Mouse (Mus musculus): Measurements from ENCODE around the gene Medag. TPM values are rescaled to one million over a fixed set of nuclear protein-coding genes. Genes with fewer than 3 reads are reported as not detected.

Medag gene
- polyA plus RNA-seq, 1 experiment, result 0.37 TPM

DNA sequence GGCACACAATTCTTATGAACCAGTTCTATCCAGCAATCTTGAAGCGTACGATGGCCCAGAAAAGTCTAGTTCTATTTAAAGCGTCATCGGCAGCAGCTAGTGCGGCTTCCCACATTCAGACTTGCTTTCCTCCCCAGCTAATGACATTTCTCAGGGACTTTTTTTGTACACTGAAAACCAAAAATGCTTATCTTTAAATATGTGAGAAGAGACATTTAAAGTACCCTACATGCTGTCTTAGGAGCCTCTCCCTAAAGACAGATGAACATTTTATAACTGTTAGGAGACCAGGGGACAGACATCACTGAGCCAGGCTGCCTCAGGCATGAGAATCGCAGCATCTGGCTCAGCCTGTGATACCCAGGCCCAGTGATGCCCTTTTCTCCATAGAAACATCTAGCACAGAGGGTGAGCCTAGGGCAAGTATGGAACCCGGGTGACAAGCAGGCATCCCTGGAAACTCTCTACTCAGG is 39.7 kb downstream of the Medag start:
- H3K27me3 ChIP-seq (ENCODE audit: control insufficient read depth, insufficient read depth, low read length), result no peaks in the 10 kb centered on the region
- no peaks in the 10 kb centered on the region for H3K36me3 ChIP-seq (ENCODE audit: control insufficient read depth, insufficient read depth, low read length)
- TF ChIP-seq POLR2A (IDR thresholded peaks at IDR 0.05; ENCODE audit: control insufficient read depth, low read depth, low read length), result no peak
- TF ChIP-seq CTCF (IDR thresholded peaks at IDR 0.05; ENCODE audit: control insufficient read depth, insufficient read depth, insufficient replicate concordance, low read depth, low read length), result no peak
- no peak overlapping the region for H3K27ac ChIP-seq (ENCODE audit: control insufficient read depth, insufficient read depth, low read depth, low read length)
- peaks cover 2% of the 10 kb centered on the region; the same call in 1 of the 2 replicates for H3K4me1 ChIP-seq (ENCODE audit: control insufficient read depth, insufficient read depth, low read length)
- no peak overlapping the region for H3K4me3 ChIP-seq (ENCODE audit: control insufficient read depth, low read depth, low read length)

DNA sequence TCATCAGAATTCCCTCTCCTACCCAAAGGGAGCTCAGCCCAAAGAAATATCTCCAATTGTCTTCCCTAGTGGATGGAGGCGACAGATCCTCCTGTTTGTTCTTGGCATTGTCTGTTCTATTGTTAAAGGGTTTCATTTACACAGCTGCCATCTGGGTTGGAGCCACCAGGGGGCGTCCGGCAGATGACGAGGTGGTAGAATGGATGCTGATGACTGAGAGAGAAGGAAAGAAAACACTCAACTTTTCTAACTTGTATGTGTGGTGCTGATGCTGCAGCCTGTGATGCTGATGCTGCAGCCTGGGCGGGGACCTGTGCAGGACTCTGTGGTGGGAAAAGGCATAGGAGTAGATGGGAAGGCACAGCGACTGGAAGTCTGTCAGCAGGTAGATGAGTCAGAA is 42.7 kb downstream of the Medag start:
- H3K27ac ChIP-seq (ENCODE audit: control insufficient read depth, insufficient read depth, low read depth, low read length), result no peak overlapping the region
- H3K36me3 ChIP-seq (ENCODE audit: control insufficient read depth, insufficient read depth, low read length), result no peaks in the 10 kb centered on the region

DNA sequence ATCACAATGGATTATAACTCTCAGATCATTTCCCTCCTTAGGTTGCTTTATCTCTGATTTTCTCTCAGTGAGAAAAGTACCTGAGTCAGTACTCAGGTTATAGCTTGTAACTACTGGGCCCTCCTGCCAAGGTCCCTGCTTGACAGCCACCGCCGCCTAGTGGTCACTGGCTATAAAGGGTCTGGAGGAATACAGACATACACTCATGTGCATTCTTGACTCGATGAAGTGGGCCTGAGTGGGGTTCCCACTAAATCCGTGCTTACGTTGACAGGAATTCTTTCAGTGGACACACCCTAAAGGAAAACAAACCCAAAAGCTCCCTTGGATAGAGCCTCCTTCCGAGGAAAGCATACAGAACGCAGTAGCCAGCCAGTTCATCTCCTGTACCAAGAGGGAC is 45.0 kb downstream of the Medag start:
- no peak overlapping the region for H3K4me3 ChIP-seq (ENCODE audit: control insufficient read depth, low read depth, low read length)
- no peaks in the 10 kb centered on the region for H3K27me3 ChIP-seq (ENCODE audit: control insufficient read depth, insufficient read depth, low read length)
- peaks cover 4% of the 10 kb centered on the region; the same call in 1 of the 2 replicates for H3K4me1 ChIP-seq (ENCODE audit: control insufficient read depth, insufficient read depth, low read length)
- H3K36me3 ChIP-seq (ENCODE audit: control insufficient read depth, insufficient read depth, low read length), result no peaks in the 10 kb centered on the region
- no peak for TF ChIP-seq CTCF (IDR thresholded peaks at IDR 0.05; ENCODE audit: control insufficient read depth, insufficient read depth, insufficient replicate concordance, low read depth, low read length)
- no peak for TF ChIP-seq POLR2A (IDR thresholded peaks at IDR 0.05; ENCODE audit: control insufficient read depth, low read depth, low read length)
- no peak overlapping the region for H3K27ac ChIP-seq (ENCODE audit: control insufficient read depth, insufficient read depth, low read depth, low read length)

More for the DNA sequence above, 42.7 kb downstream of the Medag start:
- Histone ChIP-seq H3K27me3 (ENCODE audit: control insufficient read depth, insufficient read depth, low read length) (no peaks in the 10 kb centered on the region), H3K4me3 (ENCODE audit: control insufficient read depth, low read depth, low read length) (no peak overlapping the region), H3K4me1 (ENCODE audit: control insufficient read depth, insufficient read depth, low read length) (peaks cover 4% of the 10 kb centered on the region; the same call in 1 of the 2 replicates)
- TF ChIP-seq CTCF (IDR thresholded peaks at IDR 0.05; ENCODE audit: control insufficient read depth, insufficient read depth, insufficient replicate concordance, low read depth, low read length) (peak; percentile 71), POLR2A (IDR thresholded peaks at IDR 0.05; ENCODE audit: control insufficient read depth, low read depth, low read length) (no peak)

DNA sequence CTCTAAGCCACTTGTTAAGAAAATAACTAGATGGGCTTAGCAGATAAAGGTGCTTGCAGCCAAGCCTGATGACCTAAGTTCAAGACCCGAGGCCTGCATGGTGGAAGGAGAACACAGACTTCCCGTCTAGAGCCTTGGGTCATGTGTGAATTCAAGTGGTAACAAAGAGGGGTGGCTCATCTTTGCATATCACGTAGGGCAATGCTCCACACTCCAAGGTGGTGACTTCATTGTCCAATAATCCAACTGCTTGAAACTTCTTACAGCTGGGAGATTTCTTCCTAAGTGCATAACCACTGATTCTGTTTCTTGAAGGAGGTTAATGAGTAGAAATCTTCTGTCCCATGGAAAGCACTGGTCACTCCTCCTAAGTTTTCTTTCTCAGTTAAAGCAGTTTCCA is 50.5 kb downstream of the Medag start:
- Histone ChIP-seq H3K4me1 (ENCODE audit: control insufficient read depth, insufficient read depth, low read length) (peaks cover 2% of the 10 kb centered on the region; the same call in 1 of the 2 replicates), H3K27ac (ENCODE audit: control insufficient read depth, insufficient read depth, low read depth, low read length) (no peak overlapping the region), H3K36me3 (ENCODE audit: control insufficient read depth, insufficient read depth, low read length) (no peaks in the 10 kb centered on the region), H3K27me3 (ENCODE audit: control insufficient read depth, insufficient read depth, low read length) (no peaks in the 10 kb centered on the region), H3K4me3 (ENCODE audit: control insufficient read depth, low read depth, low read length) (no peak overlapping the region)
- TF ChIP-seq POLR2A (IDR thresholded peaks at IDR 0.05; ENCODE audit: control insufficient read depth, low read depth, low read length), result no peak

DNA sequence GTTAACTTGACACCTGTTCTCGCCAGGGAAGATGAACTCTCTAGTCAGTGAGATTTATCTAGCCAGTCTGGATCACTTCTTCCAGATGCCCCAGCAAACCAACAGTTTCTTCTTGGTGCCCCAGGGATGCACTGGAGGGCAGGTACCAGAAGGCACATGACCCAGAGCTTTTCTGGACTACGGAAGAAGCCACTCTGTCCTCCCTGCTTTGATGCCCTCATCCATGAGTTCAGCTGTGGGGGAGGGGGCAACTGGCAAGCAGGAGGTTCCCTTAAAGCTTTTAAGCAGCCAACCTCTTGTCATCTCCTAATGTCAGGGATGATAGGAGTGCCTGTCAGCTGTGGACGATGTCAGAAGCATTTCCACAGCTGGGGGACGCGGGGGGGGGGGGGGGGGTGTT is 53.8 kb downstream of the Medag start:
- Histone ChIP-seq H3K4me3 (ENCODE audit: control insufficient read depth, low read depth, low read length) (no peak overlapping the region), H3K4me1 (ENCODE audit: control insufficient read depth, insufficient read depth, low read length) (no peaks in the 10 kb centered on the region), H3K27ac (ENCODE audit: control insufficient read depth, insufficient read depth, low read depth, low read length) (no peak overlapping the region), H3K36me3 (ENCODE audit: control insufficient read depth, insufficient read depth, low read length) (no peaks in the 10 kb centered on the region), H3K27me3 (ENCODE audit: control insufficient read depth, insufficient read depth, low read length) (no peaks in the 10 kb centered on the region)
- TF ChIP-seq POLR2A (IDR thresholded peaks at IDR 0.05; ENCODE audit: control insufficient read depth, low read depth, low read length) (no peak), CTCF (IDR thresholded peaks at IDR 0.05; ENCODE audit: control insufficient read depth, insufficient read depth, insufficient replicate concordance, low read depth, low read length) (no peak)

DNA sequence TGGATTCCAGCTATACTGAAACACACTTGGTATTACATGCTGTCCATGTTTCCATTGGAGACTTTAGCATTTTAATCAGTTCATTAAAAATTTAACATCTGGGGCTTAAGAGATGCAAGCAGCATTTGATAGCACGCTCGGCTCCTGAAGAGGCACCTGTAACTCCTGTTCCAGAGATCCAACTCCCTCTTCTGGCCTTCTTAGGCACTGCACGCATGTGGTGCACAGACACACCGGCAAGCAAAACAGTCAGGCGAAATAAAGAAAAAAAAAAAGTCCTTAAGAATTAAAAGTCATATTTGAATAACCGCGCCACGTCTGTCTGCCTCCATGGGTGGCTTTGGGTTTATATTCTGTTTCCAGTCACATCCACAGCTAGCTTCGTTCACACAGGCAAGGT is 62.6 kb downstream of the Medag start:
- no peaks in the 10 kb centered on the region for H3K27me3 ChIP-seq (ENCODE audit: control insufficient read depth, insufficient read depth, low read length)
- H3K27ac ChIP-seq (ENCODE audit: control insufficient read depth, insufficient read depth, low read depth, low read length), result no peak overlapping the region
- TF ChIP-seq CTCF (IDR thresholded peaks at IDR 0.05; ENCODE audit: control insufficient read depth, insufficient read depth, insufficient replicate concordance, low read depth, low read length), result peak; percentile 27; the same call in 1 of the 2 replicates
- TF ChIP-seq POLR2A (IDR thresholded peaks at IDR 0.05; ENCODE audit: control insufficient read depth, low read depth, low read length), result no peak

DNA sequence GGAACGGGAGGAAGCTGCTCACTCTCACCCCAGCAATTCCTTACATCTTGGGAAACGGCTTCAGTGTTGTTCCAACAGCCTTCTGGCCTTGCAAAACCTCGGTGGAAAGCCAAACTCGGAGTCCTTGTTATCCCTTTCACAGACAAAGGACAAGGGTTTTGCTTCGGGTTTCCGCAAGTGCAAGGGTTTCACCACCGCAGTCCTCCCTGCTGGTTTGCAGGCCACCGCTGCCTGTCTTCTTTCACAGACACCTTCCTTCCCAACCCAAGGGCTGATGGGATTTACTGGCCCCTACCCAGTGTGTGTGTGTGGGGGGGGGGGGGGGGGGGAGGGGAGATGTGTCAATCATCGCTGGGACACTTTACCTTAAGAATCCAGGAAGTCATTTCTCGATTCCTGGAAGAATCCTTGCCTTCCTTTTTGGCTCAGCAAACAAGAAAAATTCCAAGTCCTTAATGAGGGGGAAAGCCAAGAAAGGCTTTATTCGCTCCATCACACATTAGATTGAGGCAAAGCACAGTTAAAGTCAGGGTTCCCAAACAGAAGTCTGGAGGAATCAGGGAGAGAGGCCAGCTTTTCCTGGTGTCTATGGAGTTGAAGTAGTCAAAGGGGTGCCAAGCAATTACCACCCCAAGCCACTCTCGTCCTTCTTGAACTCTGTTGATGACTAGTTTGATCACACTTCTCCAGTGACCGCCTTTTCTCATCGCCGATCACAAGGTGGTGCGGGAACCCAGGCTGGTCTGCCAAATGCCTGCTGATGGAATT is 63.3 kb downstream of the Medag start:
- no peak overlapping the region for H3K27ac ChIP-seq (ENCODE audit: control insufficient read depth, insufficient read depth, low read depth, low read length)
- TF ChIP-seq CTCF (IDR thresholded peaks at IDR 0.05; ENCODE audit: control insufficient read depth, insufficient read depth, insufficient replicate concordance, low read depth, low read length), result no peak
- no peak for TF ChIP-seq POLR2A (IDR thresholded peaks at IDR 0.05; ENCODE audit: control insufficient read depth, low read depth, low read length)
- H3K4me1 ChIP-seq (ENCODE audit: control insufficient read depth, insufficient read depth, low read length), result no peaks in the 10 kb centered on the region; the same call in 1 of the 2 replicates

More for the DNA sequence above, 62.6 kb downstream of the Medag start:
- no peaks in the 10 kb centered on the region; the same call in 1 of the 2 replicates for H3K4me1 ChIP-seq (ENCODE audit: control insufficient read depth, insufficient read depth, low read length)
- H3K36me3 ChIP-seq (ENCODE audit: control insufficient read depth, insufficient read depth, low read length), result no peaks in the 10 kb centered on the region
- no peak overlapping the region for H3K4me3 ChIP-seq (ENCODE audit: control insufficient read depth, low read depth, low read length)

More for the DNA sequence above, 63.3 kb downstream of the Medag start:
- no peaks in the 10 kb centered on the region for H3K27me3 ChIP-seq (ENCODE audit: control insufficient read depth, insufficient read depth, low read length)
- H3K36me3 ChIP-seq (ENCODE audit: control insufficient read depth, insufficient read depth, low read length), result no peaks in the 10 kb centered on the region
- H3K4me3 ChIP-seq (ENCODE audit: control insufficient read depth, low read depth, low read length), result peak overlapping the region; percentile 16; the same call in 1 of the 2 replicates

Other genes starting within 250 kb of the Medag start
- gene Uspl1, start 227.4 kb upstream of the Medag start, polyA plus RNA-seq (2012; rRNA removed), result 17.2 and 17.9 TPM in 2 replicates
- gene Hmgb1, start 227.3 kb upstream of the Medag start, polyA plus RNA-seq (2012; rRNA removed), result 15.2 and 15.3 TPM in 2 replicates
- gene Alox5ap, start 147.0 kb upstream of the Medag start, polyA plus RNA-seq (2012; rRNA removed), result 4.0 and 6.0 TPM in 2 replicates
- gene Tex26, start 27.9 kb downstream of the Medag start, polyA plus RNA-seq (2012; rRNA removed), result 30.1 and 35.9 TPM in 2 replicates
- 14.7 and 18.4 TPM in 2 replicates for gene Wdr95, start 116.9 kb downstream of the Medag start, polyA plus RNA-seq (2012; rRNA removed)
- 19.7 and 22.7 TPM in 2 replicates for gene Hsph1, start 224.6 kb downstream of the Medag start, polyA plus RNA-seq (2012; rRNA removed)